Mouse (Mus musculus): ENCODE data around the gene Zfp113.
A peak's percentile ranks its signal among the peaks of the same experiment; 100 is the strongest.

DNA sequence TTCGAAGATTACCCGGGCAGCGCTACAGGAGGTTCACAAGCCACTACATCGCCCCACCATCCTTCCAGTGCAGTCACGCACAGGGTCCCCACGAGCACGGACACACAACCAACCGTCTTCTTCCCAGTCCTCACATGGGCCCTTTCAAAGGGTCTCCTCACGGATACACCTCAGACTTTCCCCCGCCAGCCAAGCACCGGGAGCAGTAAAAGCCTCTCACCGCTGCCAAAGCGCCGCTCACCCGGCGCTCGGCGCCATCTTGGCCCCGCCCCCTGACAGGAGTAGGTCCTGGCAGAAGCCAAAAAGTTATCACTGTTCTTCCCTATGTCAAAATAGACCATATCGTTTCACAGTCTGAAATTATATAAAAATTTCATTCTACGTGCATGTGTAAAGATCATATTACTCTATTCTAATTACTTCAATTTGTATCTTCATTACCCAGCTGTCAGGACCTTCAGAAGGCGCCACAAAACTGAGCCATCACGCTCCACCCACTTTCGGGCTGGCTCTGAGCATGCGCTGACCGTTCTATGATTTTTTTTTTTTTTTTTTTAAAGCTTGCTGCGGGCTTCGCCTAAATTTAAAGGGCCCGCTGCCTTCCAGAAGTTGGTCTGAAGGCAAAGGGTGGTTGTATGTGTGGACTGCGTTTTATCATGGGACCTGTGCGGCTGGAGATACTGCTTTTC lies 31.6 kb upstream of the Zfp113 start, which contains the start of the genes Taf6 and Cnpy4:
- TF ChIP-seq CTCF (IDR thresholded peaks at IDR 0.05; ENCODE audit: extremely low read depth, insufficient read depth, low read length) = no peak
- TF ChIP-seq POLR2A (IDR thresholded peaks at IDR 0.05; ENCODE audit: extremely low read depth, insufficient read depth, low read length) = peak; percentile 89
